ENCODE assay signal across 8 mouse cellular contexts in the genomic region with DNA sequence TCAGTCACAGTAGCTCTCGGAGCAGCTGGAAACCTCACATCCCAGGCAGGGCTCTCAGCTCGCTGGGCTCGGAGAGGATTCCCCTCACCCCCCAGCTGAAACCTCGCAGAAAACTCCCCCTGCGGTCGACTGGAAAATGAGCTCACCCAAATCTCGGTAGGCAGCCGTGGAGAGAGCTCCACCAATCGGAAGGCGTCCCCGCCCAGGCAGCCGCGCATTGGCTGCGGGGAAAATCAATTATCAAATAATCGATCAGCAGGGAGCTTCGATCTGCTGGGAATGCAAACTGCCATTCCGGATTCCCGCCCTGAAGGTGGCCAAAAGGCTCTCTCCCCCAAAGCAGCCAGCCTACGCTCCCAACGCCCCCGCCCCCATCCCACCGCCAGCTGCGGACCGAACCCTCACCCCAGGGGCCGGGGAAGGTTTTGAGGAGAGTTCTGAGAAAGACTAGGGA. TPM values are rescaled to one million over a fixed set of nuclear protein-coding genes. Genes with fewer than 3 reads are reported as not detected.
DNase-seq lines count a peak whose midpoint lies in the region; ATAC-seq and TF ChIP-seq lines count a peak whose summit lies in the region.

No protein-coding gene starts in this region.

- DNase-seq in adrenal gland, postnatal 25 days = peak; percentile 94
- DNase-seq in embryonic facial prominence, embryonic 11.5 days (ENCODE audit: low spot score) = peak; percentile 98
- peak; percentile 96 to 97 for DNase-seq in heart, adult 18-20 months
- peak; percentile 93 for DNase-seq in kidney, adult 2 months
- peak; percentile 97 for DNase-seq in midbrain, embryonic 14.5 days
- DNase-seq in spleen, adult 18-20 months = peak; percentile 62 to 67
- DNase-seq in c-Kit-positive CD71-positive TER-119-positive erythroid progenitor cells, embryonic 14.5 days (ENCODE audit: low spot score) = no peak

- H3K9ac ChIP-seq in embryonic facial prominence, embryonic 11.5 days (replicated peaks; ENCODE audit: low read length) = peak overlapping the region; percentile 99
- peak overlapping the region; percentile 83 for H3K9ac ChIP-seq in limb, embryonic 12.5 days (replicated peaks)
- peak overlapping the region; percentile 88 for H3K9ac ChIP-seq in midbrain, embryonic 14.5 days (replicated peaks; ENCODE audit: low read length)

- under 1% methylated on average over 25 of the region's 25 CpGs for WGBS in embryonic facial prominence, embryonic 11.5 days
- whole genome bisulfite sequencing in kidney, adult 2 months = 2% methylated on average over 25 of the region's 25 CpGs
- WGBS in limb, embryonic 12.5 days = under 1% methylated on average over 25 of the region's 25 CpGs
- WGBS in midbrain, embryonic 14.5 days = under 1% methylated on average over 25 of the region's 25 CpGs

- no peaks in the 10 kb centered on the region for H3K9me3 ChIP-seq in embryonic facial prominence, embryonic 11.5 days (replicated peaks; ENCODE audit: control insufficient read depth, low read length)
- H3K9me3 ChIP-seq in limb, embryonic 12.5 days = no peaks in the 10 kb centered on the region
- H3K9me3 ChIP-seq in midbrain, embryonic 14.5 days (ENCODE audit: control insufficient read depth, low read length) = no peaks in the 10 kb centered on the region

- H3K4me1 ChIP-seq in embryonic facial prominence, embryonic 11.5 days (ENCODE audit: control insufficient read depth, insufficient read depth, low read length) = no peaks in the 10 kb centered on the region
- no peaks in the 10 kb centered on the region for H3K4me1 ChIP-seq in kidney, adult 2 months (ENCODE audit: control insufficient read depth, insufficient read depth, low read length)
- peaks cover 11% of the 10 kb centered on the region for H3K4me1 ChIP-seq in limb, embryonic 12.5 days (replicated peaks)
- H3K4me1 ChIP-seq in midbrain, embryonic 14.5 days (ENCODE audit: control insufficient read depth, insufficient read depth, low read length) = peaks cover 10% of the 10 kb centered on the region

- ATAC-seq in embryonic facial prominence, embryonic 11.5 days (replicated peaks; ENCODE audit: insufficient number of reproducible peaks, low FRiP score, low TSS enrichment, low read depth) = peak; percentile 77
- peak; percentile 72 for ATAC-seq in limb, embryonic 12.5 days (ENCODE audit: insufficient number of reproducible peaks, insufficient read depth, low FRiP score, low TSS enrichment, low read depth)
- peak; percentile 87 for ATAC-seq in midbrain, embryonic 14.5 days (ENCODE audit: low FRiP score, low TSS enrichment)

- H3K36me3 ChIP-seq in embryonic facial prominence, embryonic 11.5 days (replicated peaks; ENCODE audit: control insufficient read depth, insufficient read depth, low read depth, low read length) = no peaks in the 10 kb centered on the region
- H3K36me3 ChIP-seq in kidney, adult 2 months (ENCODE audit: control insufficient read depth, insufficient read depth, low read length) = no peaks in the 10 kb centered on the region
- H3K36me3 ChIP-seq in limb, embryonic 12.5 days = no peaks in the 10 kb centered on the region
- no peaks in the 10 kb centered on the region for H3K36me3 ChIP-seq in midbrain, embryonic 14.5 days (ENCODE audit: control insufficient read depth, insufficient read depth, low read length)

- peak overlapping the region; percentile 62 for H3K4me3 ChIP-seq in embryonic facial prominence, embryonic 11.5 days (ENCODE audit: low read depth, low read length)
- H3K4me3 ChIP-seq in kidney, adult 2 months (ENCODE audit: insufficient read depth, low read depth, low read length) = peak overlapping the region; percentile 66
- H3K4me3 ChIP-seq in limb, embryonic 12.5 days (replicated peaks) = peak overlapping the region; percentile 57
- H3K4me3 ChIP-seq in midbrain, embryonic 14.5 days (replicated peaks; ENCODE audit: low read depth, low read length) = peak overlapping the region; percentile 62

- peak overlapping the region; percentile 97 for H3K27ac ChIP-seq in embryonic facial prominence, embryonic 11.5 days (replicated peaks; ENCODE audit: low read depth, low read length)
- peak overlapping the region; percentile 66; the same call in 1 of the 2 replicates for H3K27ac ChIP-seq in kidney, adult 2 months (ENCODE audit: insufficient read depth, low read depth, low read length)
- H3K27ac ChIP-seq in limb, embryonic 12.5 days = peak overlapping the region; percentile 93
- peak overlapping the region; percentile 97 for H3K27ac ChIP-seq in midbrain, embryonic 14.5 days (replicated peaks; ENCODE audit: low read depth, low read length)

- peak; percentile 45 for TF ChIP-seq POLR2A in kidney, adult 2 months (IDR thresholded peaks at IDR 0.05; ENCODE audit: low read depth, low read length)

- H3K27me3 ChIP-seq in embryonic facial prominence, embryonic 11.5 days (ENCODE audit: control insufficient read depth, insufficient read depth, low read length) = no peaks in the 10 kb centered on the region
- no peaks in the 10 kb centered on the region for H3K27me3 ChIP-seq in kidney, adult 2 months (replicated peaks; ENCODE audit: control insufficient read depth, insufficient read depth, low read length)
- peaks cover 59% of the 10 kb centered on the region for H3K27me3 ChIP-seq in limb, embryonic 12.5 days
- peaks cover 11% of the 10 kb centered on the region for H3K27me3 ChIP-seq in midbrain, embryonic 14.5 days (ENCODE audit: control insufficient read depth, insufficient read depth, low read length)

- peak overlapping the region; percentile 90 for H3K4me2 ChIP-seq in embryonic facial prominence, embryonic 11.5 days (ENCODE audit: low read depth, low read length)
- peak overlapping the region; percentile 82 for H3K4me2 ChIP-seq in limb, embryonic 12.5 days
- peak overlapping the region; percentile 92 for H3K4me2 ChIP-seq in midbrain, embryonic 14.5 days (ENCODE audit: low read length)

- TF ChIP-seq CTCF in kidney, adult 2 months (conservative IDR thresholded peaks at IDR 0.05; ENCODE audit: insufficient read depth, insufficient read length, low read depth, low read length) = no peak

RNA-seq across cellular contexts. Expression of a gene that starts 1.6 kb away (rescaled TPM):
- total RNA-seq in adrenal gland, postnatal 25 days (2021) = 71.4 and 73.6 TPM in 2 replicates
- polyA plus RNA-seq in embryonic facial prominence, embryonic 11.5 days (2014; fragmentation: Nextera tagmentation; extraction: Ambion mirVana) = 89.8 and 91.2 TPM in 2 replicates
- total RNA-seq in heart, adult 18-20 months (2021) = 10 to 100 TPM; 25.0 to 25.2 TPM
- polyA plus RNA-seq in kidney, adult 2 months (2012; rRNA removed) = 6.2 TPM in 2 replicates
- polyA plus RNA-seq in limb, embryonic 12.5 days (2016; fragmentation: Nextera tagmentation; extraction: Ambion mirVana) = 32.4 and 35.1 TPM in 2 replicates
- polyA plus RNA-seq in midbrain, embryonic 14.5 days (2014; fragmentation: Nextera tagmentation; extraction: Ambion mirVana) = 33.4 and 51.7 TPM in 2 replicates
